Comparison of ENCODE assay signal across 8 mouse cellular contexts in the genomic region with DNA sequence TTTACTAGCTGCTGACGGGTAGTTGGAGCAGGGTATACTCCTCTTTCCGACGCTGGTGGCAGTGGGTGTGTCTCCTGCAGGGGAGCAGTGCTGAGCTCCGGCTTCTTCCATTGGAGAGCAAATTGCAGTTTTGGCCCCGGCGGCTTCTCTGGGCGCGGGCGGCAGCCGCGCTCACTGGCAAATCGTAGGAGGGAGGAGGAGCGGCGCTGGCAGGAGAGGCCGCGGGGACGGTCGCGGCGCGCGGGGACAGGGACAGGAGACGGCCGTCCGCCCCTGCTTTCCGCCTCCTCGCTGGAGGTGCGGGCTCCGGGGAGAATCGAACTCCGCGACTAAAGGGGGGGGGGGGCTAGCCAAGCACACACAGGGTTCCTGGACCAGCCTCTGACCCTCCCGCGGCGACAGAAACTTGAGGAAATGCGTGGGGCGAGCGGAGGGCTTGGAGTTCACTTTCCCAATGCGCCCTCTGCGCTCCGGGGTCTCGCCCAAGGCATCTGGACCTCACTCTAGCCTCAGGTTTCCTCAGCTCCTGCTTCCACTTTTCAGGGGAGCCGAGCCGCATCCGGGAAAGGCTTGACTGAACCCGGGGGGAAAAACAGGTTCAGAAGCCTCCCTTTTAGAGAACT. TPM values are rescaled to one million over a fixed set of nuclear protein-coding genes. Genes with fewer than 3 reads are reported as not detected.
DNase-seq lines count a peak whose midpoint lies in the region; ATAC-seq lines count a peak whose summit lies in the region.

No protein-coding gene starts in this region.

- peaks cover 11% of the 10 kb centered on the region for H3K4me1 ChIP-seq in erythroblast, embryonic 14.5 days (ENCODE audit: control insufficient read depth)
- H3K4me1 ChIP-seq in embryonic facial prominence, embryonic 14.5 days (ENCODE audit: control insufficient read depth, insufficient read depth, low read length): peaks cover 18% of the 10 kb centered on the region
- H3K4me1 ChIP-seq in hindbrain, embryonic 11.5 days (replicated peaks; ENCODE audit: control insufficient read depth, insufficient read depth, low read length): peaks cover 19% of the 10 kb centered on the region

- WGBS in embryonic facial prominence, embryonic 14.5 days: 2% methylated on average over 19 of the region's 46 CpGs
- under 1% methylated on average over 41 of the region's 46 CpGs for WGBS in hindbrain, embryonic 11.5 days

- peak overlapping the region; percentile 41 for H3K4me3 ChIP-seq in erythroblast, embryonic 14.5 days (replicated peaks)
- H3K4me3 ChIP-seq in embryonic facial prominence, embryonic 14.5 days (ENCODE audit: low read depth, low read length): peak overlapping the region; percentile 49
- H3K4me3 ChIP-seq in hindbrain, embryonic 11.5 days (ENCODE audit: low read depth, low read length): peak overlapping the region; percentile 33

- H3K27me3 ChIP-seq in erythroblast, embryonic 14.5 days (ENCODE audit: control insufficient read depth): peaks cover 96% of the 10 kb centered on the region
- peaks cover 75% of the 10 kb centered on the region for H3K27me3 ChIP-seq in embryonic facial prominence, embryonic 14.5 days (replicated peaks; ENCODE audit: control insufficient read depth, insufficient read depth, low read length)
- peaks cover 76% of the 10 kb centered on the region for H3K27me3 ChIP-seq in hindbrain, embryonic 11.5 days (ENCODE audit: control insufficient read depth, insufficient read depth, low read length)

- peak; percentile 76 for DNase-seq in adrenal gland, postnatal 10 days
- DNase-seq in embryonic facial prominence, embryonic 14.5 days (ENCODE audit: low spot score): peak; percentile 60
- DNase-seq in hindbrain, embryonic 11.5 days (ENCODE audit: low spot score): peak; percentile 68
- peak; percentile 66 for DNase-seq in left cerebral cortex, adult 11 months (ENCODE audit: low spot score)
- peak; percentile 43 for DNase-seq in lung, postnatal 14 days
- DNase-seq in right cerebral cortex, postnatal 4 days: peak; percentile 45

- ATAC-seq in erythroblast, adult 5-6 weeks (replicated peaks; ENCODE audit: low FRiP score, poor library complexity, severe bottlenecking): no peak
- ATAC-seq in embryonic facial prominence, embryonic 14.5 days (ENCODE audit: low read depth): peak; percentile 24; the same call in 1 of the 2 replicates
- ATAC-seq in hindbrain, embryonic 11.5 days (ENCODE audit: low FRiP score): no peak

- peaks cover 16% of the 10 kb centered on the region; the same call in 1 of the 2 replicates for H3K9me3 ChIP-seq in erythroblast, embryonic 14.5 days (ENCODE audit: control insufficient read depth, low read length)
- H3K9me3 ChIP-seq in embryonic facial prominence, embryonic 14.5 days (ENCODE audit: control insufficient read depth, low read length): no peaks in the 10 kb centered on the region
- H3K9me3 ChIP-seq in hindbrain, embryonic 11.5 days (ENCODE audit: control insufficient read depth, low read length): no peaks in the 10 kb centered on the region

- peak overlapping the region; percentile 81 for H3K4me2 ChIP-seq in embryonic facial prominence, embryonic 14.5 days (ENCODE audit: low read depth, low read length)
- peak overlapping the region; percentile 56 for H3K4me2 ChIP-seq in hindbrain, embryonic 11.5 days (replicated peaks; ENCODE audit: low read depth, low read length)

- H3K9ac ChIP-seq in embryonic facial prominence, embryonic 14.5 days (ENCODE audit: low read depth, low read length): peak overlapping the region; percentile 60
- peak overlapping the region; percentile 11; the same call in 1 of the 2 replicates for H3K9ac ChIP-seq in hindbrain, embryonic 11.5 days (ENCODE audit: low read depth, low read length)

- H3K36me3 ChIP-seq in erythroblast, embryonic 14.5 days (ENCODE audit: control insufficient read depth): no peaks in the 10 kb centered on the region
- H3K36me3 ChIP-seq in embryonic facial prominence, embryonic 14.5 days (ENCODE audit: control insufficient read depth, insufficient read depth, low read length): no peaks in the 10 kb centered on the region
- H3K36me3 ChIP-seq in hindbrain, embryonic 11.5 days (ENCODE audit: control insufficient read depth, insufficient read depth, low read length): no peaks in the 10 kb centered on the region

- no peak overlapping the region for H3K27ac ChIP-seq in embryonic facial prominence, embryonic 14.5 days (replicated peaks; ENCODE audit: low read depth, low read length)
- H3K27ac ChIP-seq in hindbrain, embryonic 11.5 days (ENCODE audit: low read depth, low read length): no peak overlapping the region

RNA-seq across cellular contexts. Expression of a gene that starts 1.0 kb away (rescaled TPM):
- polyA plus RNA-seq in erythroblast, embryonic 14.5 days (2012): 0.03 and 0.04 TPM in 2 replicates
- total RNA-seq in erythroblast, adult 5-6 weeks (2015; ENCODE audit: low replicate concordance): not detected in 2 replicates
- total RNA-seq in erythroblast, adult 5-6 weeks (2017; ENCODE audit: low replicate concordance): not detected in 2 replicates
- total RNA-seq in adrenal gland, postnatal 10 days (2021): 1 to 10 TPM; 1.6 to 1.8 TPM
- 1.5 TPM in 2 replicates for polyA plus RNA-seq in embryonic facial prominence, embryonic 14.5 days (2014; fragmentation: Nextera tagmentation; extraction: Ambion mirVana)
- 0.12 and 0.14 TPM in 2 replicates for polyA plus RNA-seq in hindbrain, embryonic 11.5 days (2014; fragmentation: Nextera tagmentation; extraction: Ambion mirVana)

RNA-seq across cellular contexts. Expression of a gene that starts 28.1 kb away (rescaled TPM):
- polyA plus RNA-seq in erythroblast, embryonic 14.5 days (2012): 9.2 and 12.0 TPM in 2 replicates
- total RNA-seq in erythroblast, adult 5-6 weeks (2015; ENCODE audit: low replicate concordance): 13.8 and 14.2 TPM in 2 replicates
- 12.5 and 20.0 TPM in 2 replicates for total RNA-seq in erythroblast, adult 5-6 weeks (2017; ENCODE audit: low replicate concordance)
- 10 to 100 TPM; 40.5 to 59.5 TPM for total RNA-seq in adrenal gland, postnatal 10 days (2021)
- 115 and 130 TPM in 2 replicates for polyA plus RNA-seq in embryonic facial prominence, embryonic 14.5 days (2014; fragmentation: Nextera tagmentation; extraction: Ambion mirVana)
- 184 and 193 TPM in 2 replicates for polyA plus RNA-seq in hindbrain, embryonic 11.5 days (2014; fragmentation: Nextera tagmentation; extraction: Ambion mirVana)
